Mouse (Mus musculus) lung, postnatal 14 days (tissue): ENCODE measurements around the gene Kctd13.
"Not testable (repeated sequence)": the region's sequence is repeated elsewhere in the genome, so short reads cannot be mapped to it uniquely, and the experiment has no call there.

ENCODE experiments used
- DNase-seq: peaks from one replicate; pipeline ENCODE4 v3.0.0; 2021

Gene Kctd13

DNA sequence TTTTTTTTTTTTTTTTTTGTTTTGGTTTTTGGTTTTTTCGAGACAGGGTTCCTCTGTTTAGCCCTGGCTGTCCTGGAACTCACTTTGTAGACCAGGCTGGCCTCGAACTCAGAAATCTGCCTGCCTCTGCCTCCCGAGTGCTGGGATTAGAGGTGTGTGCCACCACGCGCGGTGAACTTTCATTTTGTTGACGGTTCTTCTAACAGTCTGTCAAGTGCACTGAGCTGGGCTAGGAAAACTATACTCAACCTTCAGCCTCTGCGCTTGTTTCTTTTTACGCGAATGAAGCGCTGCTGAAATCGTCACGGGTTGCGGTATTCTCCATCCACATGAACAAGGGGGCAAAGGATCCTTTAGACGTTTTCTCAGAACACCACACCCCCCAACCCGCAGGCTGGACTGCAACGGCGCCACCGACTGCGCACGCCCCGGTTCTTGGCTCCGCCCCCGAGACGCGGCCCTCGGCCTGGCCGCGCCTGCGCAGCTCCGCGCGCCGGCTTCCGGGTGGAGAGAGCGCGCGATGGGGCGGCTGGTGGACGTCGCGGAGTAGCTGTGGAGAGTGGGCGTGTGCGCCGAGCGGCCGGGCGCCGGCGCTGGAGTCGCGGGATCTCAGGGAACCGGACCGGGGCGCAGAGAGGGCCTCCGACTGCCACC is at the start of gene Kctd13:
Kctd13 (plus strand) TSS at position 496 of the 654 bp plus-strand sequence.
- DNase-seq, result peak; percentile 95

DNA sequence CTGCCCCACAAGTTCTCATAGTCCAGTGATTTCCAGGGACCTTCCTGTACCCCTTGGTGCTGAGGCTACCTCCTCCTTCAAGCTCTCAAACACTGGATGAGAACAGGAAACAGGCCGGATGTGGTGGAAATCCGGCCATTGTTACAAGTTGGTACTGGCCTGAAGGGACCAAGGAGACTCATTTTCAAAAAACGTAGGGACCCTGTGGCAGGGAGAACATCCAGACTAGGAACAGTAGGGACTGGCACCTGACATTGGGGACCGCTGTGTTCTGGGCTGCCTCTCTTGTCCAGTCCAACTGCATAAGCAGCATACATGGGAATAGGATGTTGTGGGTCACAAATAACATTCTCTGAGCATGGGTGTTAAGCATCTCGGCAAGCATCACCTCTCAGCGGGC is 47.6 kb upstream of the Kctd13 start:
- DNase-seq, result peak; percentile 61

DNA sequence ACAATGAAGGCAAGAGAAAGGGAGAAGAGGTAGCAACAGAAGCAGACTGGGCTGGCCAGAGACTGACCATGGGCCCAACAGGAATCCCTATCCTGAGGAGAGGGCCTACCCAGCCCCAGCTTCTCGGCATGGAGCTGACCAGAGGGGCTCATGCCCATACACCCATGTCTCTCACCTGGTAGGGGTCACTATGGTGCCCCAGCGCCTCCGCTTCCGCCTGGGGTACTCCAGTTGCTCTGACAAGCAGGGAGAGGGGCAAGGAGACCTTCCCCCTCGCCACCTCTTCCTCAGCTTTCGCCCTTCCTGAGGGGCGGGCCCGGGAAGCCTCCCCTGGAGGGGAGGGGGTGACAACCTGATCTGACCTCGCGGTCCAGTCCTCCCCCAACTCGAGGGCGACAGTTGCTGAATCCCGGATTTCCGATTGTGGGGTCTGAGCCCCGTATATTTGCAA is 44.9 kb upstream of the Kctd13 start:
- no peak for DNase-seq

DNA sequence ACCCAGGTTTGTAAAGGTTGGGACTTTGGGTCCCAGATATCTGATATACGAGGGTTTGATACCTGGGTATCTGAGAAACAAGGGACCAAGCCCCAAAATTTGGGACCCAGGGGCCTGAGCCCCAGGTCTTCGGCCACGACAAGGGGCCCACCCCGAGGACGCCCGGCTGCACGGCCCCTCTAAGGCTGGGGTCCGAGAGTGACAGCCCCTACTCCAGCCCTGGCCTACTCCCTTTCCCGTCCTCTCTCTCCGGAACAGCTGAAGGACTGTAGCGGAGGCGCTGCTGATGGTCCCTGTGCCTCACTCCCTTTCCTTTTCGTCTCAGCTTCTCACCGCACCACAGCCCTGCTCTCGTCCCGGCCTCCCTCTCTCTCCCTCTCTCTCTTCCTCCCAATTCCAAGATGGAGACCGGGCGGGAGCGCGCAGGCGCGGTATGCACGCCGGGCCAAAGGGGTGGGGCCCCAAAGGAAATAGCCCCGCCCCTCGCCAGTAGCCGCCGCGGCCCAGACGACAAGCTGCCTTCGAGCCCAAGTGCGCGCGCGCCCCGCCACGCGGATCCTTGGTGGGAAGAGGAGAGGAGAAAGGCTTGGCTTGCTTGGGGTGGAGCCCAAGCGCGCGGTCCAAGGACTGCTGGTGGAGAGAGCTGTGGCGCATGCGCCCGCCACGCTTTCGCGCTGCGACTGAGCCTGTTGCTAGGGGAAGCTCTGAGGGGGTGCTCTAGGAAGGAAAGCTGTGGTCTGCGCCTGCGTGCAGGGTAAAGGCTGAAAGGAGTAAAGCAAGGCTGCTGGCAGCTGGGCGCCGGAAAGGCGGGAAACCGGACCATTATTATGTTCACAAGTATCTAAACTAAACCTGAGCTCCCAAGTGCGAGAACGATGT is 44.2 kb upstream of the Kctd13 start, which contains the start of gene Taok2:
Taok2 (minus strand) TSS at position 418 of the 879 bp plus-strand sequence.
- DNase-seq, result peak; percentile 98

DNA sequence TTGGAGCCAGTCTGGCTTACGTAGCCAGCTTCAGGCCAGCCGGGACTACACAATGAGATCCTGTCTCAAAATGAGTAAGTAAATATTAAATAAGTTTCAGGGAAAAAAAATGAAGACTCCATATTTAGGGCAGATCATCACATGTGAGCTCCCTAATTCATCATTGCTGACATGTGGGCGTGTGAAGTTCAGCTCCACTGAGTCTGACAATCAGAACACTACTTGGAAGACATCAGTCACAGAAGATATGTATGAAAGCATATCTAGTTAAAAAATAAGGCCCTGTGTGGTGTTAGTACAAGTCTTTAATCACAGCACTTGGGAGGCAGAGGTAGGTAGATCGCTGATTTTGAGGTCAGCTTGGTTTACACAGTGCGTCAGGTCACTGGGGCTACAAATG is 41.4 kb upstream of the Kctd13 start:
- no peak for DNase-seq

DNA sequence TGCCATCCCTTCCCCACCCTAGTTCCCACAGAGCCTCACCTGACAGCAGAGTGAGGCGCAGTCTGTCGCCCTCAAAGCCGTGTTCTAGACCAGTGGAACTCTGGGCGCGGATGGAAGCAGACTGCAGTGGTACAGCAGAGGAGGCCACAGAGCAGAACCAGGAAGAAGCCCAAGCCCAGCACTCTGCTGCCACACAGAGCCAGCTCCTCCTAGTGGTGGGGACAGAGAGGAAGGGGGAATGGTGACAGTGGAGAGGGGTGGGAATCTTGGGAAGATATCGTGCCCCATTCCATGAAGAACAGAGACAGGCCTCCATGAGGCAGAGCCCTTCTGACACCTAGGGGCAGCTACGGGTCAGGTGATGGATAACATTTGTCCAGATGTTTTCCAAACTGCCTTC is 39.8 kb upstream of the Kctd13 start:
- DNase-seq, result peak; percentile 41

DNA sequence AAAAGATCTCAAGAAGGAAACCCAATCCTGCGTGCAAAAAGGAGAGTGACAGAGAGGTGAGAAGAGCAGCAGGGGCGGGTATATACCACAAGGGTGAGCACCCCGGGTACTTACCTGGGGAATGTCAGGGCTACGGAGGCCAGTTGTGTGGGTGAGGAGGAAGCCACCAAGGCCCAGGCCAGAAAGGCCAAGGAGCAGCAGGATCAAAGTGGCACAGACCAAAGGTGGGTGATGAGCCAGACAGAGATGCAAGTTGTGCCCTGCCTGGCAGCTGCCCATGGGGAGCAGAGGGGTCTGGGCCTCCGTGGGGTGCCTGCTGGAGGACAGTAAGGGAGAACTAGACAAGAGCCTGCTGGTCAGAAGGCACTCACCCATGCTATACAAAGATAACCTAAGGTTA is 31.8 kb upstream of the Kctd13 start:
- DNase-seq, result no peak

DNA sequence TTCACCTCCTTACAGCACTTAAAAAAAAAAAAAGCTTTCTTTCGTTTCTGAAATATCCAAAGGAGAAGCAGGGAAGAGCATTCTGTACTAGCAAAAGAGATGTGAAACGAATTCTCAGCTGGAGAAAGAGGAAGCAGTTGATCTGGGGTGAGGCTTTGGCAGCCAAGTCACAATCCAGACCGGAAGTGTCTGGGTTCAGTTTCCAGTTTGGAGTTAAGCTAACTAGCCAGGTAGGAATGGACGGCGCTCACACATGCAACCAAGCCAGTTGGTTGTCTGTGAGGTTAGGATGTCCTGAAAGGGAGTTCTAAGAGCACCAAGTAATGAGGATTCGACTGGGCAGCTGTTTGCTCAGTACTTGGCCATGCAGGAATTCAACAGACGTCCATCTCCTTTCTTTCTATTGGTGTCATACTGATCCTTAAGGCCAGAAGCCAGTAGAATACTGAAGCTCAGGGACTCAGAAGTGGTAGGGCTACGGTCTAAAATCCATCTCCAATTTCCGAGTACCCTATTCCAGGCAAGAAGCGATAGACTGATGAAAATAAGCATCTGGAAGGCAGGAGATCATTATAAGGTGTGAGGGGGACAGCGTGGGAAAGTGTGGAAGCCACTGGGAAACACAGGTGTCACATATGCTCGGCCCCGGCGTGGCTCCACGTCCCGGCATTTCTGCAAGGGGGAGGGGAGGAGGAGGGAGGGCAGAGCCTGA is 31.1 kb upstream of the Kctd13 start:
- DNase-seq, result peak; percentile 31

DNA sequence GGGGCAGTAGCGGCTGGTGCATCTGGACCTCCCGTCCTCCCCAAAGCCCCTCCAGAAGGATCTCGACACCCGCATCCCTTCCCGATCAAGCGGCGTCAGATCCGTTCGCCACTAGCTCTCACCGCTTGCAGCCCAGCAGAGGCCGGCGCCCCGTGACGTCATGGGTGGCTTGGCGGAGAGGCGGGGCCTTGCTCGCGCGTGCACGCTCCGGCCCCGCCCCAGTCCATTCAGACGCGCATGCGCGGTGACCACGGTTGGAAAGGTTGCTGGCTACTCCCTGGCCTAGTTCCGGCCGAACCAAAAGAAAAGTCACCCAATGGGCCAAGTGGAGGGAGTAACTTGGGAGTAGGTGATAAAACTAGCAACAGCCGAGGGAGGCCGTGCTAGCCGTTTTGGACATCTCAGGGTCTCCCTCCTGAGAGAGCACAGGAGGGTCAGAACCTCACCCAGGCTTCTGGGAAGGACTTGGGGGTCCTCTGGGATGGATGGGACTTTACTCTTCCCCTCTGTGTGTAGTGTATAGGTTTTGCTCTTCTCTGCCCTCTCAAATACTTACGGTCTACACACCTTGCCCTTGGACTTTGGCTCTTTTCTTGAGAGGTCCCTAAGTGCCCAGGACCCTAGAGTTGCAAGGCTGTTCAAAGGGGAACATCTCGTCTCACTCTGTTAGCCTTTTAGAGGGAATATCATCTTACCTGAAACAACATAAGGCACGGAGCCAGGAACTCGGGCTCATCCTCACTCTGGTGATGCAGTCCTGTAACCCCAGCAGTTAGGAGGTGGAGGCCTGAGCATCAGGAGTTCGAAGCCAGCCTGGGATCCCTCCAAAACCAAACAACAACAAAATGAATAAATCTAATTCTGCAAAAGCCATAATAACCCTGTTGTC is 30.3 kb upstream of the Kctd13 start:
- peak; percentile 99 for DNase-seq

DNA sequence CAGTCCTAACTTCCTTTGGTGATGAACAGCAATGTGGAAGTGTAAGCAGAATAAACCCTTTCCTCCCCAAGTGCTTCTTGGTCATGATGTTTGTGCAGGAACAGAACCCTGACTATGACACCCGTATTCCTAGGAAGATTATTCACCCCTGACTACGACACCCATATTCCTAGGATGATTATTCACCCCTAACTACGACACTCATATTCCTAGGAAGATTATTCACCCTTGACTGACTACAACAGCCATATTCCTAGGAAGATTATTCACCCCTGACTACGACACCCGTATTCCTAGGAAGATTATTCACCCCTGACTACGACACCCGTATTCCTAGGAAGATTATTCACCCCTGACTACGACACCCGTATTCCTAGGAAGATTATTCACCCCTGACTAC is 28.9 kb upstream of the Kctd13 start:
- not testable (repeated sequence) for DNase-seq

DNA sequence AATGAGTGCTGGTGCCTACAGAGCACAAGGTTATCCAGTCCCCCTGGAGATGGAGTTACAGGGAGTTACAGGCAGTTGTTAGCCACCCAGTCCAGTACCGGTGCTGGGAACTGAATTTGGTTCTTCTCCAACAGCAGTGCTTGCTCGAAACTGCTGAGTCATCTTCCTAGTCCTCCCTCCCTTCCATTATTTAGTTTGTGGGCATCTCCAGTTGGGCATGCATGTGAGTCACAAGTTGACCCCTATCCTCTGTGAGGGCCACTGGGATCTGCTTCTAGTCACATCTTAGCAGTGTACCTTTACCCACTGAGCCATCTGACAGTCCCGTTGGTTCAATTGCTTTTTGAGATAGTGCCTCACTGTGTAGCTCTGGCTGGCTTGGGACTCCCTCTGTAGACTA is 23.1 kb upstream of the Kctd13 start:
- no peak for DNase-seq

DNA sequence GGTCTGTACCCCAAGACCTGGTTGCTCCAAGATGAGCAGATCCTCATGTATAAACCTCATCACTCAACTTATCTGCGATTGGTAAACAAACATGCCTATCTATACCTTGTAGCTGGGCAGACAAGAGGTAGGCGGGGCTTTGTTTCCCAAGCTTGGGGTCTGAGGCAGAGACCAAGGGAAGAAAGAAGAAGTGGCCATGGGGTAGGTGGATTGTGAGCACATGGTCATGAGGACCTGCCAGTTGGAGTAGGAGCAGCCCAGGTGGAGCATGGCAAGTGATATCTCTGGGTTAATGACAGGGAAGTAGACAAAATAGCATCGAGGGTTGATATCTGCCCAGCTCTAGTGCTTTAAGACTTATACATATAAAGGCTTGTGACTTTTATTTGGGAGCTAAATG is 13.8 kb upstream of the Kctd13 start:
- no peak for DNase-seq

DNA sequence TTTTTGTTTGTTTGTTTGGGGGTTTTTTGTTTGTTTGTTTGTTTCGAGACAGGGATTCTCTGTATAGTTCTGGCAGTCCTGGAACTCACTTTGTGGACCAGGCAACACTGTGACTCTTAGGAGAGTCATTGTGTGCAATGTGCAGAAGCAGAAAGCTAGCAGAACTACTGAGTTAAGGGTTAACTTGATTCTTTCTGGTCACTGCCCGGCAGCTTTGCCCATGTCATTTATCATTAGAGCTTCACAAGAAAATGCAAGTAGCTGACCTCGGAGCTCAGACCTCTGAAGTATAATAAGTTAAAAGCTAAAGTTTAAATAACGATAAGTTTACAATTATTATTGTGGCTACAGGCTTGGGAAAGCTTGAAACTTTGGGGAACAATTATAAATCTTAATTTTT is 10.3 kb upstream of the Kctd13 start:
- DNase-seq, result not testable (repeated sequence)

DNA sequence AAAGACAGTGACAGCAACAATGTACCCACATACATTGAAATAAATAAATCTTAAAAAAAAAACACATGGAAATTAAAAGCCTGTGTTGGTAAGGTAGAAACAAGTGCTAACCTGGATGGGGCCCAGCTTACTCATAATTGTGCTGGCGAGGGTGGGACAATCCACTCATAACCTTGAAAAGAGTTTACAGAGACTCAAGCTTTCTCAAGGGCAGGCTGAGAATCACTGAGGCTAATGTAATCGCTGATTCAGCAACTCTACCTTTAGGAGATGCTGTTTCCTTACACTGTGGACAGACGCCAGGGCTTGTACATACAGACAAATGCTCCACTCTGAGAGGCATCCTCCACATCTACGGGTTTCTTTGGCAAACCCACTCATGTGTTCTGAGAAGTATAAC is 8.7 kb upstream of the Kctd13 start:
- no peak for DNase-seq

DNA sequence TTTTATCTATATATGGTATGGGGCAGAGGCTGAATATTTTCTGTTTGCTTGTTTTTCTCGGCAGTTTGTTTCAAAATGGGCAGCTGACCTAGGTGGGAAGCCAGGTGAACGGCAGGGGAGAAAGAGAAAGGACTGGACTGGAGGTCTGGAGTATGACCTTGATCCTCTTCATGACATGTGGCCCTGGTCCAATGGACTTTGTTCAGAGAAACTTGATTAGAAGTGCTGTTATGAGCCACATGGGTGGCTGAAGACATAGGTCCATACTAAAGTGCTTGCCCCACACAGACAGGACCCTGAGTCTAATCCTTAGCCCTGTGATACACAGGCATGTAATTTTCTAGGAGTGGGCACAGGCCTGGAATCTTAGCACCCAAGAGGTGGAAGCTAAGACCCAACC is 7.1 kb upstream of the Kctd13 start:
- no peak for DNase-seq

DNA sequence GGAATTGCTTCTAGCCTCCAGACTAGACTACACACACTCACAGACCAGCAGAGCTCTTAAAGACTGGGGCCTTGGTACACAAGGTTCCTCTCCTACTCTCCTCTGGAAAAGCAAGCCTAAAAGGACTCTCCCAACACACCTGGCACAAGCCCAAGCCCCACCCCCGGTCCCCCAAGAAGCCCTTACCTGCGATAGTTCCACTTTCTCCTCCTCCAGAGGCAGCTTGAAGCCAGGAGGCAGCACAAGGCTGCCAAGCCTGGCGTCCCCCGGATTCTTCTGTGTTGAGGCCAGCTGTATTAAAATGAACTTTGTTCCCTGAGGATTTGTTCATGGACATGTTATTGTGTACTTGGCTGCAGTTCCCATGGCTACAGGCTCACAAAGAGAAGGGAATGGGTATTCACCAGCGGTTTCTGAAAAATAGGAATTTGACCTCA is 6.0 kb upstream of the Kctd13 start, which contains the start of gene Tmem219:
Tmem219 (minus strand) TSS at position 294 of the 437 bp plus-strand sequence.
- DNase-seq, result peak; percentile 73

DNA sequence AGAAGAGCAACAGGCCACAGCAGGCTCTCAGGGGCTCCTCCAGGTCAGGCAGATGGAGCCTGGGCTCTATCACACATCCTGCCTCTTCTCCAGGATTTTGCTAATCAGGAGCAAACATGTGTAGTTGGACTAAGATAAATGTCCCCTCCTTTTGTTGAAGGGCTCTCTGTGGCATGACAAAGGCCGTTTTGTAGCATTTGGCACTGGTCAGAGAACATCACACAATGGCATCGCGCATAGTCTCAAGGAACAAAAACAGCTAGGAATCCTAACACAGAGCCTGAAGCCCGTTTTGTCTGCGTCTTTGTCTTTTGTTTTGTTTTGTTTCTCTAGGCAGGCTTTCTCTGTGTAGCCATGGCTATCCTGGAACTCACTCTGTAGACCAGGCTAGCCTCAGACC is 4.7 kb upstream of the Kctd13 start:
- no peak for DNase-seq

DNA sequence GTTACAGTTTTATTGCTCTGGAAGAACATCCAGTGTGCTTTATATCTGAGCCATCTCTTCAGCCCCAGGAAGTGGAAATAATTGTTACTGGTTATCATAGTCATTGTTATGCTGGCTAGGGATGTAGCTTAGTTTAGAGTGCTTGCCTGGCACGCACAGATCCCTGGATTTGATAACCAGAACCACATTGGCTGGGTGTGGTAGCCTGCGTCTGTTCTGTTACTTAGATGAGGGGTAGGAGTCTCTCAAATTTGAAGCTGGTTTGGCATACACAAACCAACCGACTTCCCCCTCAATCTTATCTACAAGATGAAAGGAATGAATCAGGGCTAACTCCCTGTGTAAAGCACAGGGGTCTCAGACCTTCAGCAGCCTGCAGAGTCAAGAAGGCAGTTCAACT is 2.4 kb upstream of the Kctd13 start:
- DNase-seq, result no peak

DNA sequence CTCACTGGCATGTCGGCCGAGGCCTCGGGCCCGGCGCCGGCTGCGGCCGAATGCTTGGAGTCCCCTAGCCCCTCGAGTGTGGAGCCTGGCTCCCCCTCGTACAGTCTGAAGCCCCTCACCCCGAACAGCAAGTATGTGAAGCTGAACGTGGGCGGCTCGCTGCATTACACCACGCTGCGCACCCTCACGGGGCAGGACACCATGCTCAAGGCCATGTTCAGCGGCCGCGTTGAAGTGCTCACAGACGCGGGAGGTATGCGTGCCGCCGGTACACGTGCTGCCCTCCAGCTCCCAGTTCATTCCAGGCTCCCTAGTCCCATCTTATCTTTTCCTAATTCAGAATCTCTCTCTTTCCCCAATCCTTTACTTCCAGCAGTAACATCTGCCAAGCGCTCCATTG is 367 bp downstream of the Kctd13 start:
- peak; percentile 26 for DNase-seq

DNA sequence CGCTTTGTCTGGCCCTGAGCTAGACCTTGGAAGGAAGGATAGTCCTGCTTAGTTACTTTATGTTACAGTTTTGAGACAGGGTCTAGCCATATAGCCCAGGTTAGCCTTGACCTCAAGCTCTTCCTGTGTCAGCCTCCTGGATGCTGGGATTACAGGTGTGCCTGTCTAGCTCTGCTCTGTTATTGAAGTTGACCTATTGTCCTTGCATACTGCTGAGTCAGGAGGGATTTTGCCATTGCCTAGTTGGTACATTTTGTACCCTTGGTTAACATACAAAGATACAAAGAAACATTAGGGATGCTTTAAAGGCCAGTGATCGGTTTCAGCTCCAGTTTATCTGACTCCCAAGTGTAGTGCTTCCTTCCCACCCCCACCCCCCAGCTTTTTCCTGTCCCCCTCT is 4.0 kb downstream of the Kctd13 start:
- DNase-seq, result no peak

DNA sequence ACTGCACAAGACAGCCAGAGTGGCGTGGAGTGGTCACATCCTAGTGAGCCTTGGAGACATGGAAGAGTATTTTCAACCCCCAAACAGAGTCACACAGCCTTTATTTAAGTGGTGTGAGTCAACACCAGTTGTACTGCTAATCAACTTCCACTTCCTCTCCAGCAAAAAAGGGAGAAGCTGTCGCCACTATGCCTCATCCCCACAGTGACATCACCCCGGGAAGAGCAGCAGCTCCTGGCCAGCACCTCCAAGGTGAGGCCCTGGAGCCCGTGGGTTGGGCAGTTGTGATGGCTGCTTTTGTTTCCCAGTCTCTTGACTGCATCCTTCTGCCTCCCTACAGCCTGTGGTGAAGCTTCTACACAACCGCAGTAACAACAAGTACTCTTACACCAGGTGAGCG is 12.5 kb downstream of the Kctd13 start:
- no peak for DNase-seq

DNA sequence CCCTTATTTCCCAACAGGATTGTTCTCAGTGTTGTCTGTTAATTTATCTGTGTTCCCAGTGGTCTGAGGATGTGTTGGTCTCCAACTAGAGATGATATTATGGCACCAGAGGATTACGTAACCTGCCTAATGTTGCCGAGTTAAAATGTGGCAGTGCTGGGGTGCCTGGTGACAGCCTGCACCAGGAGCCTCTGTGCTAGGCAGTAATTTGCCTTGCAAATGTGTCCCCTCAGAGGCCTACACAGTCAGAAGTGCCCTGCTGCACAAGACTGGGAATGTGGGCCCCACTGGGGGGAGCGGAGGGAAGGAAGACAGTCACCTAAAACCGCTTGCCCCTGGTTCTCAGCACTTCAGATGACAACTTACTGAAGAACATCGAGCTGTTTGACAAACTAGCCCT is 13.1 kb downstream of the Kctd13 start:
- DNase-seq, result no peak
